11 mouse cellular contexts compared by ENCODE assay signal in genomic region chr7:142576472-142577326, GRCm38 (mm10). TPM values are rescaled to one million over a fixed set of nuclear protein-coding genes. Genes with fewer than 3 reads are reported as not detected.
DNase-seq lines count a peak whose midpoint lies in the region; ATAC-seq and TF ChIP-seq lines count a peak whose summit lies in the region.
"Had no signal": no experiment of that assay in that cellular context is flagged by ENCODE, and none has a peak within 500 bp of the region (broad histone marks: within the 10 kb centered on the region; RNA-seq: fewer than 3 reads in every experiment).

No protein-coding gene starts in this region.

- H3K4me2 ChIP-seq in kidney, embryonic 14.5 days (replicated peaks; ENCODE audit: low read depth, low read length), result peak overlapping the region; percentile 61
- H3K4me2 ChIP-seq in hindbrain, embryonic 12.5 days (replicated peaks), result peak overlapping the region; percentile 45
- H3K4me2 ChIP-seq in liver, postnatal 0 days (ENCODE audit: low read depth, low read length), result peak overlapping the region; percentile 59

- peak overlapping the region; percentile 79 for H3K9ac ChIP-seq in kidney, embryonic 14.5 days (ENCODE audit: low read depth, low read length)
- H3K9ac ChIP-seq in hindbrain, embryonic 12.5 days, result peak overlapping the region; percentile 50
- H3K9ac ChIP-seq in liver, postnatal 0 days (replicated peaks), result peak overlapping the region; percentile 59

- no peaks in the 10 kb centered on the region for H3K27me3 ChIP-seq in kidney, embryonic 14.5 days (ENCODE audit: control insufficient read depth, insufficient read depth, low read length)
- peaks cover 9% of the 10 kb centered on the region; the same call in 1 of the 2 replicates for H3K27me3 ChIP-seq in hindbrain, embryonic 12.5 days
- H3K27me3 ChIP-seq in liver, postnatal 0 days (ENCODE audit: insufficient read depth, low read length), result no peaks in the 10 kb centered on the region

- WGBS in kidney, embryonic 14.5 days, result 55% methylated on average over 25 of the region's 25 CpGs
- WGBS in hindbrain, embryonic 12.5 days, result 84% methylated on average over 25 of the region's 25 CpGs
- 72% methylated on average over 22 of the region's 25 CpGs for WGBS in liver, postnatal 0 days (ENCODE audit: insufficient replicate concordance)

- ATAC-seq in kidney, embryonic 14.5 days (ENCODE audit: low FRiP score, low TSS enrichment), result no peak
- no peak for ATAC-seq in hindbrain, embryonic 12.5 days (ENCODE audit: low FRiP score)
- ATAC-seq in liver, postnatal 0 days, result no peak

- peaks cover 43% of the 10 kb centered on the region for H3K4me1 ChIP-seq in kidney, embryonic 14.5 days (ENCODE audit: control insufficient read depth, insufficient read depth, low read length)
- peaks cover 33% of the 10 kb centered on the region for H3K4me1 ChIP-seq in hindbrain, embryonic 12.5 days
- peaks cover 13% of the 10 kb centered on the region for H3K4me1 ChIP-seq in liver, postnatal 0 days (ENCODE audit: insufficient read depth)

- H3K9me3 ChIP-seq in kidney, embryonic 14.5 days (ENCODE audit: control insufficient read depth, low read length), result peaks cover 11% of the 10 kb centered on the region
- H3K9me3 ChIP-seq in hindbrain, embryonic 12.5 days (replicated peaks), result peaks cover 15% of the 10 kb centered on the region
- no peaks in the 10 kb centered on the region for H3K9me3 ChIP-seq in liver, postnatal 0 days (ENCODE audit: low read length)

- no peak for TF ChIP-seq EP300 in liver, postnatal 0 days (IDR thresholded peaks at IDR 0.05; ENCODE audit: low read depth)

- H3K36me3 ChIP-seq in kidney, embryonic 14.5 days (ENCODE audit: control insufficient read depth, insufficient read depth, low read length), result peaks cover 8% of the 10 kb centered on the region; the same call in 1 of the 2 replicates
- no peaks in the 10 kb centered on the region for H3K36me3 ChIP-seq in hindbrain, embryonic 12.5 days
- no peaks in the 10 kb centered on the region for H3K36me3 ChIP-seq in liver, postnatal 0 days (replicated peaks; ENCODE audit: insufficient read depth, low read length)

- intact Hi-C loops in left cerebral cortex, postnatal 10 days (cut with DNase I), result loop anchor here (10.0 kb wide), 1 partner anchor 92 kb away; no protein-coding TSS in a partner anchor

- H3K4me3 ChIP-seq in kidney, embryonic 14.5 days (ENCODE audit: low read length), result peak overlapping the region; percentile 53
- peak overlapping the region; percentile 31 for H3K4me3 ChIP-seq in hindbrain, embryonic 12.5 days
- H3K4me3 ChIP-seq in liver, postnatal 0 days (ENCODE audit: low read depth, low read length), result peak overlapping the region; percentile 46

- TF ChIP-seq CTCF in liver, postnatal 0 days (IDR thresholded peaks at IDR 0.05; ENCODE audit: low read depth), result no peak

- DNase-seq in adrenal gland, postnatal 14 days, result peak; percentile 8
- DNase-seq in adrenal gland, postnatal 10 days, result no peak
- DNase-seq in kidney, postnatal 25 days, result no peak
- peak; percentile 20 for DNase-seq in liver, postnatal 0 days
- DNase-seq in thymus, postnatal 10 days (ENCODE audit: low spot score in 2 of 2), result no peak
- DNase-seq in left cerebral cortex, postnatal 10 days (ENCODE audit: extremely low spot score in 1 of 2, low spot score in 2 of 2), result no peak
- DNase-seq: kidney, adult 8-10 months; lung, postnatal 36 days; thymus, adult 18-20 months had no signal

- peak overlapping the region; percentile 89 for H3K27ac ChIP-seq in kidney, embryonic 14.5 days (ENCODE audit: low read depth, low read length)
- H3K27ac ChIP-seq in hindbrain, embryonic 12.5 days, result peak overlapping the region; percentile 66
- peak overlapping the region; percentile 69 for H3K27ac ChIP-seq in liver, postnatal 0 days (ENCODE audit: low read depth)

RNA-seq across cellular contexts. Expression of gene Mrpl23, which starts 44.2 kb away (rescaled TPM):
- total RNA-seq in adrenal gland, postnatal 14 days (2021), result 13.3 and 17.9 TPM in 2 replicates
- total RNA-seq in adrenal gland, postnatal 10 days (2021), result 10 to 100 TPM in 1 of 2 experiments, 1 to 10 TPM in 1; 5.1 to 15.8 TPM
- 30.3 and 33.4 TPM in 2 replicates for polyA plus RNA-seq in kidney, embryonic 14.5 days (2014; fragmentation: Nextera tagmentation; extraction: Ambion mirVana)
- polyA plus RNA-seq in hindbrain, embryonic 12.5 days (2016; fragmentation: Nextera tagmentation; extraction: Ambion mirVana), result 8.4 and 13.4 TPM in 2 replicates
- 18.7 and 19.3 TPM in 2 replicates for polyA plus RNA-seq in liver, postnatal 0 days (2015; fragmentation: Nextera tagmentation; extraction: Ambion mirVana)
- total RNA-seq in left cerebral cortex, postnatal 10 days (2021), result 1 to 10 TPM; 4.8 to 7.2 TPM

Comparison
In these comparisons a context has a peak if more than half of its experiments do, and no peak if none do; other contexts are left out.
1. DNase-seq: peak in adrenal gland, postnatal 14 days (single experiment) and liver, postnatal 0 days (single experiment); none in adrenal gland, postnatal 10 days (single experiment), kidney, postnatal 25 days (0 of 2), thymus, postnatal 10 days (0 of 2) and left cerebral cortex, postnatal 10 days (0 of 2).
2. Peak in every context shown above with its lines, with median percentiles within 50 percentile points of each other: H3K27ac ChIP-seq, H3K4me2 ChIP-seq, H3K4me3 ChIP-seq and H3K9ac ChIP-seq.